Comparison of ENCODE assay signal across 23 mouse cellular contexts in genomic region chr7:122379292-122379691, GRCm38 (mm10).
"Had no signal": no experiment of that assay in that cellular context is flagged by ENCODE, and none has a peak within 500 bp of the region (broad histone marks: within the 10 kb centered on the region; RNA-seq: fewer than 3 reads in every experiment).

No protein-coding gene starts in this region.

- H3K27me3 ChIP-seq: limb, embryonic 13.5 days; liver, embryonic 12.5 days; liver, embryonic 15.5 days; neural tube, embryonic 13.5 days; stomach, embryonic 15.5 days had no signal

- ATAC-seq: inflammation-experienced regulatory T-cells, adult 6 months; liver, embryonic 12.5 days had no signal

- H3K36me3 ChIP-seq: limb, embryonic 10.5 days; limb, embryonic 13.5 days; liver, embryonic 12.5 days; liver, embryonic 15.5 days; lung, embryonic 15.5 days; neural tube, embryonic 13.5 days; stomach, embryonic 15.5 days had no signal

- H3K4me1 ChIP-seq: liver, embryonic 12.5 days; liver, embryonic 15.5 days; stomach, embryonic 15.5 days had no signal

- H3K4me2 ChIP-seq: limb, embryonic 13.5 days; liver, embryonic 12.5 days; liver, embryonic 15.5 days; lung, embryonic 15.5 days; neural tube, embryonic 13.5 days; stomach, embryonic 15.5 days had no signal

- H3K27ac ChIP-seq: limb, embryonic 10.5 days; liver, embryonic 12.5 days; liver, embryonic 15.5 days; lung, embryonic 15.5 days; neural tube, embryonic 13.5 days; stomach, embryonic 15.5 days had no signal

- H3K4me3 ChIP-seq: limb, embryonic 10.5 days; limb, embryonic 13.5 days; liver, embryonic 12.5 days; liver, embryonic 15.5 days; lung, embryonic 15.5 days; megakaryocyte, embryonic 14.5 days; myocyte; neural tube, embryonic 13.5 days; stomach, embryonic 15.5 days had no signal

- H3K9ac ChIP-seq: limb, embryonic 13.5 days; liver, embryonic 12.5 days; liver, embryonic 15.5 days; lung, embryonic 15.5 days; neural tube, embryonic 13.5 days; stomach, embryonic 15.5 days had no signal

- DNase-seq: kidney, adult 18-20 months; kidney, adult 9 months; kidney, postnatal 14 days; kidney, postnatal 4 days; layer of hippocampus, postnatal 36 days; liver; lung, adult 18-20 months; lung, postnatal 10 days; lung, postnatal 36 days; right cerebral cortex, adult 18-20 months; right cerebral cortex, postnatal 14 days; right cerebral cortex, postnatal 4 days; thymus, postnatal 36 days had no signal

- H3K9me3 ChIP-seq: limb, embryonic 10.5 days; limb, embryonic 13.5 days; liver, embryonic 12.5 days; liver, embryonic 15.5 days; lung, embryonic 15.5 days; neural tube, embryonic 13.5 days; stomach, embryonic 15.5 days had no signal
